Mouse (Mus musculus): ENCODE results near the gene Chd3. TPM values are rescaled to one million over a fixed set of nuclear protein-coding genes. Genes with fewer than 3 reads are reported as not detected.

The Chd3 gene
- polyA plus RNA-seq, 1 experiment from 2014 or later: 41.7 TPM

- peak overlapping the region; percentile 100; the same call in 1 of the 2 replicates for H3K27ac ChIP-seq (replicated peaks)
- peaks cover 54% of the 10 kb centered on the region for H3K4me1 ChIP-seq
- no peaks in the 10 kb centered on the region for H3K9me3 ChIP-seq (replicated peaks)
These were observed 4.8 kb downstream of the Chd3 start for GRCm38 (mm10) chr11:69364376-69364775.

GRCm38 (mm10) chr11:69362479-69362878, 6.7 kb downstream of the Chd3 start:
- DNase-seq (ENCODE audit: low spot score): no peak
- no peaks in the 10 kb centered on the region for H3K9me3 ChIP-seq (replicated peaks)
- H3K27ac ChIP-seq (replicated peaks): no peak overlapping the region
- WGBS: 73% methylated on average over 2 of the region's 2 CpGs
- H3K36me3 ChIP-seq: peaks cover 70% of the 10 kb centered on the region
- H3K27me3 ChIP-seq (ENCODE audit: low read depth, poor library complexity, severe bottlenecking): no peaks in the 10 kb centered on the region
- H3K4me1 ChIP-seq: peaks cover 42% of the 10 kb centered on the region
- no peak overlapping the region for H3K4me3 ChIP-seq

More at GRCm38 (mm10) chr11:69364376-69364775, 4.8 kb downstream of the Chd3 start:
- H3K27me3 ChIP-seq (ENCODE audit: low read depth, poor library complexity, severe bottlenecking): no peaks in the 10 kb centered on the region
- H3K4me3 ChIP-seq: peak overlapping the region; percentile 97; the same call in 1 of the 2 replicates
- no peak for DNase-seq (ENCODE audit: low spot score)
- H3K36me3 ChIP-seq: peaks cover 51% of the 10 kb centered on the region
- WGBS: 52% methylated on average over 8 of the region's 8 CpGs

- DNase-seq (ENCODE audit: low spot score): no peak
- Histone ChIP-seq H3K27ac (replicated peaks) (peak overlapping the region; percentile 2; the same call in 1 of the 2 replicates), H3K4me1 (peaks cover 37% of the 10 kb centered on the region)
These were observed 7.2 kb downstream of the Chd3 start for GRCm38 (mm10) chr11:69362021-69362420.

GRCm38 (mm10) chr11:69357690-69358089, 11.5 kb downstream of the Chd3 start:
- peaks cover 99% of the 10 kb centered on the region for H3K36me3 ChIP-seq
- DNase-seq (ENCODE audit: low spot score): no peak
- 94% methylated on average over 12 of the region's 12 CpGs for WGBS

More at GRCm38 (mm10) chr11:69362021-69362420, 7.2 kb downstream of the Chd3 start:
- Histone ChIP-seq H3K4me3 (no peak overlapping the region), H3K27me3 (ENCODE audit: low read depth, poor library complexity, severe bottlenecking) (no peaks in the 10 kb centered on the region), H3K9me3 (replicated peaks) (no peaks in the 10 kb centered on the region), H3K36me3 (peaks cover 75% of the 10 kb centered on the region)
- WGBS: 82% methylated on average over 7 of the region's 7 CpGs

GRCm38 (mm10) chr11:69356544-69356943, 12.7 kb downstream of the Chd3 start:
- Histone ChIP-seq H3K36me3 (peaks cover 99% of the 10 kb centered on the region), H3K27me3 (ENCODE audit: low read depth, poor library complexity, severe bottlenecking) (no peaks in the 10 kb centered on the region), H3K9me3 (replicated peaks) (no peaks in the 10 kb centered on the region), H3K27ac (replicated peaks) (no peak overlapping the region), H3K4me3 (no peak overlapping the region), H3K4me1 (no peaks in the 10 kb centered on the region)
- WGBS: 94% methylated on average over 5 of the region's 5 CpGs
- DNase-seq (ENCODE audit: low spot score): no peak

More at GRCm38 (mm10) chr11:69357690-69358089, 11.5 kb downstream of the Chd3 start:
- Histone ChIP-seq H3K4me3 (no peak overlapping the region), H3K9me3 (replicated peaks) (no peaks in the 10 kb centered on the region), H3K27me3 (ENCODE audit: low read depth, poor library complexity, severe bottlenecking) (no peaks in the 10 kb centered on the region), H3K4me1 (peaks cover 6% of the 10 kb centered on the region; the same call in 1 of the 2 replicates), H3K27ac (replicated peaks) (no peak overlapping the region)

- no peaks in the 10 kb centered on the region for H3K27me3 ChIP-seq (ENCODE audit: low read depth, poor library complexity, severe bottlenecking)
- H3K4me3 ChIP-seq: no peak overlapping the region
- no peak for DNase-seq (ENCODE audit: low spot score)
- no peak overlapping the region for H3K27ac ChIP-seq (replicated peaks)
- no peaks in the 10 kb centered on the region for H3K9me3 ChIP-seq (replicated peaks)
- 85% methylated on average over 26 of the region's 26 CpGs for whole genome bisulfite sequencing
- H3K4me1 ChIP-seq: peaks cover 5% of the 10 kb centered on the region; the same call in 1 of the 2 replicates
- H3K36me3 ChIP-seq: peaks cover 90% of the 10 kb centered on the region
These were observed 22.8 kb downstream of the Chd3 start for GRCm38 (mm10) chr11:69346441-69346840.

GRCm38 (mm10) chr11:69340161-69341131, 28.8 kb downstream of the Chd3 start, which contains the start of gene Rnf227:
Gene Rnf227 (plus strand): TSS chr11:69340461.
- H3K27me3 ChIP-seq (ENCODE audit: low read depth, poor library complexity, severe bottlenecking): peaks cover 33% of the 10 kb centered on the region
- 2% methylated on average over 98 of the region's 99 CpGs for WGBS
- peak; percentile 86 for DNase-seq (ENCODE audit: low spot score)
- no peaks in the 10 kb centered on the region for H3K9me3 ChIP-seq (replicated peaks)
- H3K36me3 ChIP-seq: peaks cover 30% of the 10 kb centered on the region
- H3K4me3 ChIP-seq: peak within 1 kb of the TSS; percentile 66
- H3K27ac ChIP-seq (replicated peaks): peak within 1 kb of the TSS; percentile 87
- peaks cover 18% of the 10 kb centered on the region for H3K4me1 ChIP-seq

- peaks cover 32% of the 10 kb centered on the region for H3K4me1 ChIP-seq
- H3K4me3 ChIP-seq: no peak overlapping the region
- WGBS: 76% methylated on average over 4 of the region's 4 CpGs
These were observed 34.4 kb downstream of the Chd3 start for GRCm38 (mm10) chr11:69334796-69335195.

GRCm38 (mm10) chr11:69333922-69334321, 35.3 kb downstream of the Chd3 start:
- H3K27me3 ChIP-seq (ENCODE audit: low read depth, poor library complexity, severe bottlenecking): peaks cover 56% of the 10 kb centered on the region
- DNase-seq (ENCODE audit: low spot score): no peak
- no peak overlapping the region for H3K27ac ChIP-seq (replicated peaks)
- H3K4me1 ChIP-seq: peaks cover 29% of the 10 kb centered on the region
- H3K4me3 ChIP-seq: no peak overlapping the region
- 66% methylated on average over 3 of the region's 3 CpGs for WGBS
- no peaks in the 10 kb centered on the region for H3K9me3 ChIP-seq (replicated peaks)
- H3K36me3 ChIP-seq: no peaks in the 10 kb centered on the region

More at GRCm38 (mm10) chr11:69334796-69335195, 34.4 kb downstream of the Chd3 start:
- H3K27me3 ChIP-seq (ENCODE audit: low read depth, poor library complexity, severe bottlenecking): peaks cover 56% of the 10 kb centered on the region
- H3K36me3 ChIP-seq: no peaks in the 10 kb centered on the region
- no peak for DNase-seq (ENCODE audit: low spot score)
- no peak overlapping the region for H3K27ac ChIP-seq (replicated peaks)
- no peaks in the 10 kb centered on the region for H3K9me3 ChIP-seq (replicated peaks)

- Histone ChIP-seq H3K27ac (replicated peaks) (peak overlapping the region; percentile 83), H3K4me1 (peaks cover 30% of the 10 kb centered on the region), H3K9me3 (replicated peaks) (no peaks in the 10 kb centered on the region), H3K36me3 (no peaks in the 10 kb centered on the region), H3K27me3 (ENCODE audit: low read depth, poor library complexity, severe bottlenecking) (peaks cover 56% of the 10 kb centered on the region), H3K4me3 (peak overlapping the region; percentile 60)
- 34% methylated on average over 8 of the region's 8 CpGs for WGBS
- no peak for DNase-seq (ENCODE audit: low spot score)
These were observed 36.4 kb downstream of the Chd3 start for GRCm38 (mm10) chr11:69332713-69333253.

GRCm38 (mm10) chr11:69331929-69332405, 37.2 kb downstream of the Chd3 start:
- peak; percentile 79 for DNase-seq (ENCODE audit: low spot score)
- Histone ChIP-seq H3K27ac (replicated peaks) (peak overlapping the region; percentile 83), H3K4me3 (peak overlapping the region; percentile 60), H3K9me3 (replicated peaks) (no peaks in the 10 kb centered on the region), H3K4me1 (peaks cover 38% of the 10 kb centered on the region), H3K36me3 (no peaks in the 10 kb centered on the region), H3K27me3 (ENCODE audit: low read depth, poor library complexity, severe bottlenecking) (peaks cover 60% of the 10 kb centered on the region)
- WGBS: 2% methylated on average over 24 of the region's 24 CpGs

- no peaks in the 10 kb centered on the region for H3K9me3 ChIP-seq (replicated peaks)
- H3K4me3 ChIP-seq: peak overlapping the region; percentile 60
- no peak for DNase-seq (ENCODE audit: low spot score)
- no peak overlapping the region for H3K27ac ChIP-seq (replicated peaks)
- H3K36me3 ChIP-seq: no peaks in the 10 kb centered on the region
- 86% methylated on average over 6 of the region's 6 CpGs for WGBS
- peaks cover 46% of the 10 kb centered on the region for H3K4me1 ChIP-seq
- H3K27me3 ChIP-seq (ENCODE audit: low read depth, poor library complexity, severe bottlenecking): peaks cover 68% of the 10 kb centered on the region
These were observed 38.1 kb downstream of the Chd3 start for GRCm38 (mm10) chr11:69331152-69331551.
